Mouse (Mus musculus): ENCODE measurements at regions not wholly inside any gene's neighbourhood (a gene's known extent, or its start where the extent isn't known, plus 50 kb on each side); places are given as distances from the start of the nearest gene placed in this dataset.

DNA sequence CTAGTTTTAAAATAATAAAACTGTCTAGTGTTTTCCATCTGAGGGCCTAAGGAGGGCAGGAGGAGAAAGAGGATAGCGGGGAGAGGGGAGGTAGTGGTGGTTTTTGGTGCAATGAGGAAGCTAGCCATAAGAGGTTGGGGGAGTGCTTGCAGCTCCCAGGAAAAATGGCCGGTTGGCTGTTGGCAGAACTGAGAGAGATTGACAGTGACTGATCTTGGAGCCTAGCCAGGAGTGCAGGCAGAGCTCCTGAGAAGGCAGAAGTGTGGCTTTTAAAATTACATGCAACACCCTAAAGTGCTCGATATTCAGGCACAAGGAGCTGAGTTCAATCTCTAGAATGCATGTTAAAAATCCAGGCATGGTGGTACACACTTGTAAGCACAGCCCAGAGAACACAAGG is 938.3 kb upstream of the 2610301B20Rik start:
- TF ChIP-seq POLR2A (IDR thresholded peaks at IDR 0.05; ENCODE audit: borderline replicate concordance, insufficient read depth, low read length) (no peak), CTCF (IDR thresholded peaks at IDR 0.05; ENCODE audit: borderline replicate concordance, insufficient read depth, low read depth, low read length) (no peak)
- no peaks in the 10 kb centered on the region for H3K4me1 ChIP-seq (ENCODE audit: control insufficient read depth, insufficient read depth, low read length)
- 17% methylated on average over 3 of the region's 3 CpGs for WGBS

DNA sequence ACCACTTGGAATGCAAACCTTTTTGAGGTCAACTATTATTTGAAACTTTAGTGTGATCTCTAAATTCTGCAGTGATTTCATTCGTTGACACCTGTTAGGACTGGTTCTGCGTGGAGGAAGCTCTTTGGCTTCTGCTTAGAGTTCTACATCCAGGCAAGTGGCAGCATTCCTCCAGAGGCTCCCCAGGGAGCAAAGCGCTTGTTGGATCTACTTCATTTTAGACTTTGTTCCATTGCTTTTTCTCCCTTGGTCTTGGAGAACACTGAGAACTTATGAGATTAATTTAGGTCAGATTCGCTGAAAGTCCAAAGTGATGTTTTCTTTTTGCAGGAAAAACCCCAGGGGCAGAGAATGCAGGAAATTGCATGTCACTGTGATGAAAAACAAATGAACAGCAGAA is 922.9 kb upstream of the 2610301B20Rik start:
- Histone ChIP-seq H3K4me1 (ENCODE audit: control insufficient read depth, insufficient read depth, low read length) (no peaks in the 10 kb centered on the region), H3K27me3 (ENCODE audit: control insufficient read depth, insufficient read depth, low read length) (no peaks in the 10 kb centered on the region), H3K4me3 (replicated peaks; ENCODE audit: insufficient read depth, low read depth, low read length) (no peak overlapping the region), H3K27ac (ENCODE audit: insufficient read depth, low read length) (no peak overlapping the region)
- TF ChIP-seq CTCF (IDR thresholded peaks at IDR 0.05; ENCODE audit: borderline replicate concordance, insufficient read depth, low read depth, low read length) (no peak), POLR2A (IDR thresholded peaks at IDR 0.05; ENCODE audit: borderline replicate concordance, insufficient read depth, low read length) (no peak)
- 88% methylated on average over 4 of the region's 4 CpGs for WGBS
- no peak for DNase-seq

More for the DNA sequence above, 938.3 kb upstream of the 2610301B20Rik start:
- Histone ChIP-seq H3K27ac (ENCODE audit: insufficient read depth, low read length) (no peak overlapping the region), H3K27me3 (ENCODE audit: control insufficient read depth, insufficient read depth, low read length) (no peaks in the 10 kb centered on the region), H3K4me3 (replicated peaks; ENCODE audit: insufficient read depth, low read depth, low read length) (no peak overlapping the region)
- DNase-seq: no peak

DNA sequence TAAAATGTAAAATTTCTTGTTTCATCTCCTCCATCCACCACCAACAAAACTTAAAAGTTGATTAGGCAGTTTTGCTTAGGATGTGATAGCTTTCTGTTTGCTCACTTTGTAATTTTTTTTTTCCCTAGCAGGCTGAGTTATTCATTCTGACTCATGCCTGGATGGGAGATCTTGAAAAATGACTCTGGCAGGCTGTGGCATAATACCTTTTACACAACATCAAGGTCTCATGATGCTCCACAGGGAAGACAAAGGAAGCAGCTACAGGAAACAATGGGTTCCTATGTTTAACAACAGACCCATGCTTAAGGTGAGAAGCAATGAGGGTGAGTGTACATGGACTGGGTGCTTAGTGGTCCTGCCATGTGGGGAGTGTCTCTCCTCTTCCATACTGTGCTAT is 899.7 kb upstream of the 2610301B20Rik start:
- TF ChIP-seq POLR2A (IDR thresholded peaks at IDR 0.05; ENCODE audit: borderline replicate concordance, insufficient read depth, low read length) (no peak), CTCF (IDR thresholded peaks at IDR 0.05; ENCODE audit: borderline replicate concordance, insufficient read depth, low read depth, low read length) (no peak)

DNA sequence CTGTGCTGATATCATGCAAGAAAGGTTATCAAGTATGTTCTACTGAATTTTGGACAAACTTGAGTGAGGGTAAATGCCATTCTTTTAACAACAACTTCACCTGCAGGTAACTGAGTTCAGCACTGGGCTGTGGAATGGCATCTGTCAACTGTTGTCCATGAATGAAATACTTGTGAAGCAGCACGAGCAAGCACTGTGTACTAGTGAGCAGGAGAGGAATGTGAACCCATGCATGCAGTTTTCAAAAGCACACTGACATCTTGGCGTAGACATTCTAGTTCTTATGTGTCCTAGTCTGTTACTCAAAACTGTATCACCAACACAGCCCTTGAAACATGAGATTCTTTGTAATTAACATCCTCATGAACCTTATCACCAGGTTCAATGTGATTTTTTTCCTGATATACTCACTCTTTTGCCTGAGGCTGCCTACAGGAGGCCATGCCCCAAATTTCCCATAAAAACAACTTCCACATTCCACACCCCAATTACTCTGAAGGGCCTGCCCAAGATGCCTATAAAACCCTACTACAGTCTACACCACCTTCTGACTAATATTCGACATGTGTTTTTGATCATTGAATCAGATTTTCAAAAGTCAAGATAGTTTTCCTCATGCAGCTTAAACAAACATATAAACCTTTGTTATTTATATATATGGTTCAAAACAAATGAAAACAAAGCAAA is 892.8 kb upstream of the 2610301B20Rik start:
- Histone ChIP-seq H3K4me3 (replicated peaks; ENCODE audit: insufficient read depth, low read depth, low read length) (no peak overlapping the region), H3K27me3 (ENCODE audit: control insufficient read depth, insufficient read depth, low read length) (no peaks in the 10 kb centered on the region; the same call in 1 of the 2 replicates), H3K27ac (ENCODE audit: insufficient read depth, low read length) (no peak overlapping the region), H3K4me1 (ENCODE audit: control insufficient read depth, insufficient read depth, low read length) (no peaks in the 10 kb centered on the region)
- DNase-seq: no peak
- 82% methylated on average over 3 of the region's 3 CpGs for WGBS
- no peak for TF ChIP-seq POLR2A (IDR thresholded peaks at IDR 0.05; ENCODE audit: borderline replicate concordance, insufficient read depth, low read length)
- no peak for TF ChIP-seq CTCF (IDR thresholded peaks at IDR 0.05; ENCODE audit: borderline replicate concordance, insufficient read depth, low read depth, low read length)

More for the DNA sequence above, 899.7 kb upstream of the 2610301B20Rik start:
- H3K4me3 ChIP-seq (replicated peaks; ENCODE audit: insufficient read depth, low read depth, low read length): no peak overlapping the region
- H3K27ac ChIP-seq (ENCODE audit: insufficient read depth, low read length): no peak overlapping the region
- H3K4me1 ChIP-seq (ENCODE audit: control insufficient read depth, insufficient read depth, low read length): no peaks in the 10 kb centered on the region
- H3K27me3 ChIP-seq (ENCODE audit: control insufficient read depth, insufficient read depth, low read length): no peaks in the 10 kb centered on the region
- no peak for DNase-seq

DNA sequence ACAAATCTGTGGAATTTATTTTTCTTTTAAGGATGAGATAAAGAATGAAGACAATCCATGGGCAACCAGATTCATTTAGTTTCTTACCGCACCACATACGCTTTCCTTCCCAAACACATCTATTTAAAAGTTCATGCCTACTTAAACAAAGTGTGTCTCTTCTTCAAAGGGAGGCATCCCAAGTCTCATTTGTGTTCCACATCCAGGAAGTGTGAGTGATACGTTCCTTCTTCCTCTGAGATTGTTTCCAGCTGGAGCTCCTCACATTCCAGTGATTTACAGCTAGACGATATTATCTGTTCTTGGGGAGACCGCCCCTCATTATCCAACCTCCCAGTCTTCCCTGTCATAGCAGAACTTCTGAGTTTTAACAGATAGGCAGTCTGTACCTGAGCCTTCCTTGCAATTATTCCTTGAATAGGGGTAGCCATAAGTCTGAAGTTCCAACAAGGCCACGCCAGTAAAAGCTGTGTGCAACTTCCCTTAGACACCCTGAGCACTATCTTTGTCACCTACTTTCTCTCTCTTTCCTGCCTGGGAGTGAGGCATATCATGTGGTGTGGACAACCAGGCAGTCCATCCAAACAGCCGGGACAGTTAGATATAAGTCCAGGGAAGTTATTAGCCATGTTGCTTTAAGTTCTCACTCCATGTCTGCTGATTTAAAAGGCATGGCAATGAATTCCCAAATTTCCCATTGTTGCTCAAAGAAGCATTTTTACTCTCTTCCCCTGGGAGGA is 891.3 kb upstream of the 2610301B20Rik start:
- H3K4me3 ChIP-seq (replicated peaks; ENCODE audit: insufficient read depth, low read depth, low read length): no peak overlapping the region
- TF ChIP-seq POLR2A (IDR thresholded peaks at IDR 0.05; ENCODE audit: borderline replicate concordance, insufficient read depth, low read length) (no peak), CTCF (IDR thresholded peaks at IDR 0.05; ENCODE audit: borderline replicate concordance, insufficient read depth, low read depth, low read length) (no peak)
- DNase-seq: no peak
- no peaks in the 10 kb centered on the region; the same call in 1 of the 2 replicates for H3K27me3 ChIP-seq (ENCODE audit: control insufficient read depth, insufficient read depth, low read length)
- no peaks in the 10 kb centered on the region for H3K4me1 ChIP-seq (ENCODE audit: control insufficient read depth, insufficient read depth, low read length)
- H3K27ac ChIP-seq (ENCODE audit: insufficient read depth, low read length): no peak overlapping the region
- 88% methylated on average over 7 of the region's 7 CpGs for WGBS

DNA sequence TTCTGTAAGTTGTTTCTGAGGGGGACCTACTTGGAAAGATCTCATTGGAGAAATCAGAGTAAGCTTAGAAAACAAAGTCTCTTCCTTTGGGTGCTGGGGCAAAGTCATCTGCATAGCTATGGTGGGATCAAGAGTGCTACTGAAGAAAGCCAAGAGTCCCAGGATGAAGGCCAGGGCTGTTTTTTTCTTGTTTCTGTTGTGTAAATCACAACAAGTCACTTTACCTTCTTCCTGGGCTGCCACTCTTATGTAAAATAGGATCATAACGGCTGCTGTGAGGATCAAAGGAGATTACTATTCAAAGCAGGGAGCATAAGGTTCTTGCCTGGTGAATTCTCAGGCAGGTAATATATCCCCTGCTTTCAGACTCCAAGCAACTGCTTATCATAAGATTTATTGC is 880.4 kb upstream of the 2610301B20Rik start:
- H3K4me1 ChIP-seq (ENCODE audit: control insufficient read depth, insufficient read depth, low read length): no peaks in the 10 kb centered on the region
- DNase-seq: no peak
- 39% methylated on average over 1 of the region's 1 CpGs for WGBS

DNA sequence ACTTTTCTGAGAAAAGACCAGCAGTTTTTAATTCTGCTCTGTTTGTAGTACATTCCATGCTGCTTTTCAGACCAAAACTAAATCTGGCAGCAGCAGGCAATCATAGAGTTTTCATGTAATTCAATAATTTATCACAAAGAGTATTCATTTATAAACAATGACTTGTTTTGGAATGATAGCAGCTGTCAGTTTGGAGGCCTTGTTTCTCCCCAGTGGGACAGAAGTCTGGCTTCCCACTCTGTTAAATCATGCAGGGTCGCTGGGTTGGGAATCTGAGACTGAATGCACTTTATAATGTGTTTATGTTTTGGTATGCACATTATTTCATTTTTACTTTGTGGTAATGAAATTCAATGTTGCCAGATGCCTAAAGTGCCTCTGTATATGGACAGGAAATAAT is 879.8 kb upstream of the 2610301B20Rik start:
- no peak for DNase-seq
- no peak overlapping the region for H3K4me3 ChIP-seq (replicated peaks; ENCODE audit: insufficient read depth, low read depth, low read length)
- 36% methylated on average over 1 of the region's 1 CpGs for WGBS
- no peaks in the 10 kb centered on the region for H3K4me1 ChIP-seq (ENCODE audit: control insufficient read depth, insufficient read depth, low read length)
- H3K27ac ChIP-seq (ENCODE audit: insufficient read depth, low read length): no peak overlapping the region
- TF ChIP-seq CTCF (IDR thresholded peaks at IDR 0.05; ENCODE audit: borderline replicate concordance, insufficient read depth, low read depth, low read length): no peak
- no peak for TF ChIP-seq POLR2A (IDR thresholded peaks at IDR 0.05; ENCODE audit: borderline replicate concordance, insufficient read depth, low read length)
- no peaks in the 10 kb centered on the region for H3K27me3 ChIP-seq (ENCODE audit: control insufficient read depth, insufficient read depth, low read length)

More for the DNA sequence above, 880.4 kb upstream of the 2610301B20Rik start:
- TF ChIP-seq POLR2A (IDR thresholded peaks at IDR 0.05; ENCODE audit: borderline replicate concordance, insufficient read depth, low read length) (no peak), CTCF (IDR thresholded peaks at IDR 0.05; ENCODE audit: borderline replicate concordance, insufficient read depth, low read depth, low read length) (no peak)
- no peaks in the 10 kb centered on the region for H3K27me3 ChIP-seq (ENCODE audit: control insufficient read depth, insufficient read depth, low read length)
- no peak overlapping the region for H3K4me3 ChIP-seq (replicated peaks; ENCODE audit: insufficient read depth, low read depth, low read length)
- H3K27ac ChIP-seq (ENCODE audit: insufficient read depth, low read length): no peak overlapping the region

DNA sequence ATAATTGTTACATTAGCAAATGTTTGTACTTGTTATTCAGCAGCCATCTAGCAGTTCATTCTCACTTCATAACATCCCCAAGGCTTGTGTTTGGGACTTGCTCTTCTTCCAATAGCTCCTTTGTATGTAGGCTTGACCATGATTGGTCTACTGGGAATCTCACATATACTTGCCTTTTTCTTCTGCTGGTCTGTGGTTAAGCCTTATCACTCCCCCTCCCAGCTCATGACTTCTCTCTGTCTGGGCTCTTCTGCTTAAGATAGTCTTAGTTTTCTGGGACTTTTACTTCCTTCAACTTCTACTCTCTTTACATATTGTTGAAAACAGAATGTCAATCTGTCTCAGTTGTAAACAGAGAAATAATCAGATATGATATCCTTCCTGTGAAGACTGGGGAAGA is 844.0 kb upstream of the 2610301B20Rik start:
- no peaks in the 10 kb centered on the region for H3K4me1 ChIP-seq (ENCODE audit: control insufficient read depth, insufficient read depth, low read length)
- no peak for DNase-seq
- no peak overlapping the region for H3K27ac ChIP-seq (ENCODE audit: insufficient read depth, low read length)
- TF ChIP-seq POLR2A (IDR thresholded peaks at IDR 0.05; ENCODE audit: borderline replicate concordance, insufficient read depth, low read length) (no peak), CTCF (IDR thresholded peaks at IDR 0.05; ENCODE audit: borderline replicate concordance, insufficient read depth, low read depth, low read length) (no peak)
- no peak overlapping the region for H3K4me3 ChIP-seq (replicated peaks; ENCODE audit: insufficient read depth, low read depth, low read length)
- no peaks in the 10 kb centered on the region for H3K27me3 ChIP-seq (ENCODE audit: control insufficient read depth, insufficient read depth, low read length)

All from cerebellum, adult 2 months (tissue).